Mouse (Mus musculus): ENCODE measurements around the gene Gm42688. TPM values are rescaled to one million over a fixed set of nuclear protein-coding genes. Genes with fewer than 3 reads are reported as not detected.
A peak's percentile ranks its signal among the peaks of the same experiment; 100 is the strongest.

Gene Gm42688
- total RNA-seq, 2 experiments from 2014 or later, result 10.6 to 11.4 TPM

- DNase-seq (ENCODE audit: low spot score in 2 of 2), result no peak
These were observed 17.9 kb upstream of the Gm42688 start for GRCm38 (mm10) chr6:83083497-83083896.

GRCm38 (mm10) chr6:83084477-83084876 lies 16.9 kb upstream of the Gm42688 start:
- DNase-seq (ENCODE audit: low spot score in 2 of 2), result no peak

GRCm38 (mm10) chr6:83086121-83087035 lies 15.0 kb upstream of the Gm42688 start, which contains the start of gene Lbx2:
Lbx2 (plus strand) TSS chr6:83086367.
- no peak for DNase-seq (ENCODE audit: low spot score in 2 of 2)

GRCm38 (mm10) chr6:83087205-83087925 lies 14.1 kb upstream of the Gm42688 start:
- DNase-seq (ENCODE audit: low spot score in 2 of 2), result no peak

- DNase-seq (ENCODE audit: low spot score in 2 of 2), result no peak
These were observed 13.5 kb upstream of the Gm42688 start for GRCm38 (mm10) chr6:83087926-83088260.

GRCm38 (mm10) chr6:83092416-83093127 lies 8.8 kb upstream of the Gm42688 start:
- DNase-seq (ENCODE audit: low spot score in 2 of 2), result no peak

GRCm38 (mm10) chr6:83095968-83096367 lies 5.4 kb upstream of the Gm42688 start:
- DNase-seq (ENCODE audit: low spot score in 2 of 2), result no peak

- no peak for DNase-seq (ENCODE audit: low spot score in 2 of 2)
These were observed 3.0 kb upstream of the Gm42688 start for GRCm38 (mm10) chr6:83098411-83098810.

GRCm38 (mm10) chr6:83101688-83102556 lies 505 bp downstream of the Gm42688 start:
- DNase-seq (ENCODE audit: low spot score in 2 of 2), result no peak

- DNase-seq (ENCODE audit: low spot score in 2 of 2), result no peak
These were observed 1.8 kb downstream of the Gm42688 start for GRCm38 (mm10) chr6:83103130-83103650.

GRCm38 (mm10) chr6:83104158-83104557 lies 2.7 kb downstream of the Gm42688 start:
- no peak for DNase-seq (ENCODE audit: low spot score in 2 of 2)

GRCm38 (mm10) chr6:83107566-83108400 lies 6.4 kb downstream of the Gm42688 start:
- DNase-seq (ENCODE audit: low spot score in 2 of 2), result peak; percentile 66 to 81

GRCm38 (mm10) chr6:83108762-83109668 lies 7.6 kb downstream of the Gm42688 start, which contains the start of gene Mrpl53:
Mrpl53 (plus strand) TSS chr6:83109040.
- DNase-seq (ENCODE audit: low spot score in 2 of 2), result peak; percentile 66 to 73

GRCm38 (mm10) chr6:83111510-83112136 lies 10.2 kb downstream of the Gm42688 start:
- no peak for DNase-seq (ENCODE audit: low spot score in 2 of 2)

- peak; percentile 89 to 93 for DNase-seq (ENCODE audit: low spot score in 2 of 2)
These were observed 13.7 kb downstream of the Gm42688 start, which contains the start of gene Mogs for GRCm38 (mm10) chr6:83115011-83115671. Mogs (plus strand) TSS chr6:83115496.

- no peak for DNase-seq (ENCODE audit: low spot score in 2 of 2)
These were observed 14.4 kb downstream of the Gm42688 start for GRCm38 (mm10) chr6:83115682-83116372.

Data from adrenal gland, postnatal 4 days (tissue).